Mouse (Mus musculus): ENCODE measurements around the gene Pkd2l1.
A peak's percentile ranks its signal among the peaks of the same experiment; 100 is the strongest.

Pkd2l1 gene

GRCm38 (mm10) chr19:44192342-44192741 lies at the start of gene Pkd2l1:
TSS of gene Pkd2l1 (minus strand) at chr19:44192442.
- no peak for DNase-seq

- DNase-seq, result no peak
Observed at GRCm38 (mm10) chr19:44238906-44239305, 46.7 kb upstream of the Pkd2l1 start.

- peak; percentile 7 to 20 for DNase-seq
Observed at GRCm38 (mm10) chr19:44237471-44238006, 45.3 kb upstream of the Pkd2l1 start.

- DNase-seq, result no peak
Observed at GRCm38 (mm10) chr19:44231608-44232151, 39.4 kb upstream of the Pkd2l1 start.

GRCm38 (mm10) chr19:44230212-44230611 lies 38.0 kb upstream of the Pkd2l1 start:
- no peak for DNase-seq

- DNase-seq, result no peak
Observed at GRCm38 (mm10) chr19:44229776-44230175, 37.5 kb upstream of the Pkd2l1 start.

GRCm38 (mm10) chr19:44225728-44226127 lies 33.5 kb upstream of the Pkd2l1 start:
- no peak for DNase-seq

- no peak for DNase-seq
Observed at GRCm38 (mm10) chr19:44217958-44218525, 25.8 kb upstream of the Pkd2l1 start.

GRCm38 (mm10) chr19:44215255-44215654 lies 23.0 kb upstream of the Pkd2l1 start:
- DNase-seq, result no peak

- no peak for DNase-seq
Observed at GRCm38 (mm10) chr19:44207079-44207478, 14.8 kb upstream of the Pkd2l1 start.

GRCm38 (mm10) chr19:44203015-44203564 lies 10.8 kb upstream of the Pkd2l1 start, which contains the start of gene Scd3:
TSS of gene Scd3 (plus strand) at chr19:44203269.
- no peak for DNase-seq

GRCm38 (mm10) chr19:44198964-44199363 lies 6.7 kb upstream of the Pkd2l1 start:
- peak in 1 of 2 experiments; percentile 8 for DNase-seq

- no peak for DNase-seq
Observed at GRCm38 (mm10) chr19:44198494-44198893, 6.3 kb upstream of the Pkd2l1 start.

GRCm38 (mm10) chr19:44197053-44197852 lies 5.0 kb upstream of the Pkd2l1 start:
- DNase-seq, result no peak

- peak; percentile 80 to 81 for DNase-seq
Observed at GRCm38 (mm10) chr19:44195138-44195537, 2.9 kb upstream of the Pkd2l1 start.

GRCm38 (mm10) chr19:44193906-44194305 lies 1.7 kb upstream of the Pkd2l1 start:
- no peak for DNase-seq

GRCm38 (mm10) chr19:44189056-44189455 lies 3.2 kb downstream of the Pkd2l1 start:
- DNase-seq, result no peak

GRCm38 (mm10) chr19:44183968-44184367 lies 8.3 kb downstream of the Pkd2l1 start:
- DNase-seq, result no peak

GRCm38 (mm10) chr19:44180502-44180901 lies 11.7 kb downstream of the Pkd2l1 start:
- no peak for DNase-seq

GRCm38 (mm10) chr19:44176741-44177140 lies 15.5 kb downstream of the Pkd2l1 start:
- DNase-seq, result no peak

GRCm38 (mm10) chr19:44174835-44175234 lies 17.4 kb downstream of the Pkd2l1 start:
- DNase-seq, result no peak

GRCm38 (mm10) chr19:44161515-44161914 lies 30.7 kb downstream of the Pkd2l1 start:
- DNase-seq, result no peak

GRCm38 (mm10) chr19:44159386-44159785 lies 32.9 kb downstream of the Pkd2l1 start:
- no peak for DNase-seq

All from cerebellum, postnatal 36 days (tissue).